Mouse (Mus musculus) adipocyte (in vitro differentiated cells): Measurements from ENCODE around the gene Gm27027.

ENCODE experiments used
- DNase-seq: peaks from one replicate; pipeline ENCODE4 v3.0.0-alpha.2; 2016; ENCODE audit warnings: low spot score

The Gm27027 gene

GRCm38 (mm10) chr2:93927701-93928437 is 68.3 kb downstream of the Gm27027 start:
- no peak for DNase-seq

- DNase-seq = no peak
Observed at GRCm38 (mm10) chr2:93926141-93926540, 70.0 kb downstream of the Gm27027 start.

- DNase-seq = no peak
Observed at GRCm38 (mm10) chr2:93919093-93919492, 77.1 kb downstream of the Gm27027 start.

DNA sequence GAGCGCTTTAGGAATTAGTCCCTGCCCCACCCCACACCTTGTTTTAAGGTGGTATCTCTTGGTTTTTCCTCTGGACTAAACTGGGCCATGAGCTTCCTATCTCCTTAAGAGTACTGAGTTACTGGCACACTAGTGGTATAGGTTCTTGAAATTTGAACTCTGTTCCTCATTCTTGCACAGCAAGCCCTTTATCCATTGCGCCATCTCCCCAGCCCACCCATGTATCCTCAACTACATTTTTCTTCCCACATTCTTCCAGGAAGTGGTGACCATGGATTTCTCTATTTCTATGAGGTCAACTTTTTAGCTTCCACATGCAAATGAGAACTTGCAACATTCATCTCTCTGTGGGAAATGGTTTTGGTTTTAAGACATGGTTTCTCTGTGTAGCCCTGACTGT is 82.6 kb downstream of the Gm27027 start:
- DNase-seq = no peak

DNA sequence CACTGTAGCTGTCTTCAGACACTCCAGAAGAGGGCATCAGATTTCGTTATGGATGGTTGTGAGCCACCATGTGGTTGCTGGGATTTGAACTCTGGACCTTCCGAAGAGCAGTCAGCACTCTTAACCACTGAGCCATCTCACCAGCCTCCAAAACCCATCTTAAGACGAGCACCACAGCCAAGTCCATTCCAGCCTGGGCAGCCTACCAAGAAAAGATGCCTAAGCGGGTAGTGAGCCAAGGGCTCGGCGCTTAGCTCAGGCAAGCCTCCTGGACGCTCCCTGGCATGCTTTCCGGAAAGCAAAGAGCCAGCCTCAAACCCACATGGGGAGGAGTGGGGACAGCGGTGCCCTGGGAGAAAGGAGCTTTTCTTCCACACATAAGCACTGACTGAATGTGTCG is 84.2 kb downstream of the Gm27027 start:
- peak; percentile 76 for DNase-seq

GRCm38 (mm10) chr2:93909716-93910115 is 86.4 kb downstream of the Gm27027 start:
- DNase-seq = peak; percentile 75

DNA sequence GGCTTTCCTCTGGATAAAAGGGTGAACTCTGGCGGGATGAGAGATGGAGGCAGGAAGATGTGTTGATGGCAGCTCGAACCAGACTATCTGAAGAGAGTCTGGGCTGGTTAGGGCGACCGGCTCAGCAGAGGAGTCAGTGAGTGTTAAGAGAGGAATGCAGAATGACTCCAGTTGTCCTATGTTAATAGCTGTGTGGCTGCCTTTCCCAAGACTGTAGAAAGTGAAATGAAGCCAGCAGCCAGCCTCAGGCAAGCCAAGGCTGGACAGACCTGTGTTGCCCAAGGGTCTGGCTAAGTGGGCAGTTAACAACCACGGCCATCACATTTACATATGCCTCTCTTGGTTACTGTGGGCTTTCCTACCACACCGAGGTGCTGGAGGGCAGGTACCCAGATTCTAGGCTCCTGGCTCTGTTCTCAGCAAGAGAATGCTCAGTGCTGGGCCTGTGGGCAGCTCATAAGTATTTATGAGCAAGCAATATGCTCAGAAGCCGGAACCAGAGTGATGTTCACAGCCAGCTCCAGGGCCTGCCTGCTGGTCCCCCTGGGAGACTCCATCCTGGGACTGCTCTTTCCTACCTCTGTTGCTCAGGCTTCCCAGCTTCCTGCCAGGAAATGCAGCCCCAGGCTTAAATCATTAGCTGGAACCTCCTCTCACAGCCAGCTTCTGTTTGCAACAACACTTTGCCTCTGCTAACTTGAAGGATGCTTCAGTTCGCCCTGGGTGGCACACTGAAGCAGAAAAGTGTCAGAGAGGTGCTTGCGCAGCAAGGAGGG is 88.4 kb downstream of the Gm27027 start:
- DNase-seq = peak; percentile 13
